Mouse (Mus musculus): ENCODE results near the gene Zfp941. TPM values are rescaled to one million over a fixed set of nuclear protein-coding genes. Genes with fewer than 3 reads are reported as not detected.
"Not testable (repeated sequence)": the region's sequence is repeated elsewhere in the genome, so short reads cannot be mapped to it uniquely, and the experiment has no call there.

The Zfp941 gene
- polyA plus RNA-seq, 2 experiments, result 0.93 to 1.3 TPM

DNA sequence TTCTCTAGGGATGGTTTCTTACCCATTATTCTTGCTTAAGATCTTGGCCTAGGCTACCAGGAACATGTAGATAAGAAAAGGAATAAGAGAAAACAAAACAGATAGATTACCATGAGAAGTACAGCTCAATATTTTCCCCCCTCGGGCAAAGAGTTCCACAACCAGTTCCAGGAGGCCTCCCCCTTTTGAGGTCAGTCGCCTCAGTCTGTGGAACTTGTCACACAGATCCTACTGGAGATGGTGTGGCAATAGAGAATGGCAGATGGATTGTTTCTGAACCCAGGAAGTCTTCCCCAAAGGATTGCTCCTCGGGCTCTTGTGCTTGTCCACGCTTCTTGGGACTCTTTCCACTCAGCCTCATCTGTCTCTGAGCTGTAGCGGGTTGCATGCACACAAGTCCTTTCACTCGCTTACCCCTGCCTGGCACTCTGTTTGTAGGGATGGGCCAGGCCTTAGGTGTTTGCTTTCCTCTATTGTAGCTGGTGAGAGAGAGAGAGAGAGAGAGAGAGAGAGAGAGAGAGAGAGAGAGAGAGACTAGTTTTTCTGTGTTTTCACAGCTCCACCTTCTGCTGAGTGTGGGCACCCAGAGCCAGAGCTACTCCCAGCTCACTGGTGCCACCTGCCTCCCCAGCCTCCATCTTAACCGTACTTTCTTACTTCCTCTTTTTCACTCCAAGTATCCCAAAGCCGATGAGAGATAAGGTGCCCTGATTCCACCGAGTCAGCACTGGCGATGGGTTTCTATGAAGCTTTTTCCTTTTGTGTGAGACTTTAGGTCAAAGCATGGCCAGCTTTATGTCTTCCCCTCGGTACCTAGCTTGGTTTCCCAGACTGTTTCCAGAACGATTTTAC is 55.9 kb downstream of the Zfp941 start:
- DNase-seq (ENCODE audit: low spot score) (no peak), ATAC-seq (ENCODE audit: low FRiP score, low read depth) (no peak)
- Histone ChIP-seq H3K9me3 (ENCODE audit: control insufficient read depth, low read length) (no peaks in the 10 kb centered on the region), H3K4me1 (ENCODE audit: control insufficient read depth, insufficient read depth, low read length) (no peaks in the 10 kb centered on the region), H3K9ac (ENCODE audit: low read depth, low read length, severe bottlenecking) (no peak overlapping the region), H3K27ac (replicated peaks; ENCODE audit: low read depth, low read length) (no peak overlapping the region), H3K4me2 (replicated peaks; ENCODE audit: low read depth, low read length, severe bottlenecking) (no peak overlapping the region), H3K4me3 (replicated peaks; ENCODE audit: low read length) (no peak overlapping the region), H3K27me3 (ENCODE audit: control insufficient read depth, insufficient read depth, low read length) (no peaks in the 10 kb centered on the region), H3K36me3 (ENCODE audit: control insufficient read depth, insufficient read depth, low read length) (no peaks in the 10 kb centered on the region)
- TF ChIP-seq POLR2A (IDR thresholded peaks at IDR 0.05; ENCODE audit: borderline replicate concordance, extremely low read depth, insufficient read depth, insufficient read length), result no peak
- WGBS, result 76% methylated on average over 12 of the region's 12 CpGs

DNA sequence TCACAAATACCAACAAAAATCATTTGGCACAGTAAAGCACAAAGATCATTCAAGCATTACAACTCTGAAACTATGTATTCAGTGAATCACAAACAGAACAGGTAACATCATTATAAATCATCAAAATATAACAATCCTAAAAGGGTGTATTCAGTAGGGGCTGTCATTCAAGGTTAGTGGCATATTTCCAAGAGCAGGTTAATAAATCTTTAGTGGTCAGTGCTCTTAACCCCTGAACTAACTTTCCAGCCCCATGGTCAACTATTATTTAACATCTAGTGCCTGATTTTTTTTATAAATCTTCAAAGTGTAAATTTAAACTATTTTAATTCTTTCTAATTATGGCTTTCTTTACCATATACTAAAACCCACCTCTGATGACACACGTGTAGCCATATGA is 56.6 kb downstream of the Zfp941 start:
- H3K36me3 ChIP-seq (ENCODE audit: control insufficient read depth, insufficient read depth, low read length); H3K9me3 ChIP-seq (ENCODE audit: control insufficient read depth, low read length); H3K9ac ChIP-seq (ENCODE audit: low read depth, low read length, severe bottlenecking); H3K4me1 ChIP-seq (ENCODE audit: control insufficient read depth, insufficient read depth, low read length); H3K27ac ChIP-seq (replicated peaks; ENCODE audit: low read depth, low read length); H3K4me3 ChIP-seq (replicated peaks; ENCODE audit: low read length); DNase-seq (ENCODE audit: low spot score); H3K27me3 ChIP-seq (ENCODE audit: control insufficient read depth, insufficient read depth, low read length); ATAC-seq (ENCODE audit: low FRiP score, low read depth); H3K4me2 ChIP-seq (replicated peaks; ENCODE audit: low read depth, low read length, severe bottlenecking): not testable (repeated sequence)
- 57% methylated on average over 1 of the region's 1 CpGs for WGBS

DNA sequence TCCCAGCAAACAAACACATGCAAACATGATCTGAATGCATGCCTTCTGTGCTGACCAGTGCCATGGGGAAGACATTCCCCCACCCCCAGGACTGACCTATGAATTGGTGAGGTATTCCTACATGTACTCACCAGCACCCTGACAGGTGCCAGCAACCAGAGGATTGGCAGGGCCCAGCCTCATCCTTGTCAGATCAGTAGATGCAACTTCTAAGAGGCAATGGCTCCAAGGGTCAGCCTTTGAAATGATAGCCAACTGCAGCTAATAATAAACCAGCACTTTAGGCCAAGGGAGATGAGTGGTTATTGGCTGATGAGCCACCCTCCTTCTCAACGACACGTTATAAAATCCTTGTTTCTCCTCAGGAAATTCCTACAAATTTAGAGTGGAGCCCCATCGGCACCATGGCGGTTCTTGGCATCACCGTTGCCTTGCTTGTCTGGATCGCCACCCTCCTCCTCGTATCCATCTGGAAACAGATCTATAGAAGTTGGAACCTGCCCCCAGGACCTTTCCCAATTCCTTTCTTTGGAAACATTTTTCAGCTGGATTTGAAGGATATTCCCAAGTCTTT is 58.4 kb downstream of the Zfp941 start, which contains the start of gene Cyp2e1:
Gene Cyp2e1 (plus strand): TSS at position 293 of the 574 bp plus-strand sequence.
- 81% methylated on average over 7 of the region's 7 CpGs for WGBS
- Histone ChIP-seq H3K9ac (ENCODE audit: low read depth, low read length, severe bottlenecking) (no peak within 1 kb of the TSS), H3K36me3 (ENCODE audit: control insufficient read depth, insufficient read depth, low read length) (no peaks in the 10 kb centered on the region), H3K4me1 (ENCODE audit: control insufficient read depth, insufficient read depth, low read length) (no peaks in the 10 kb centered on the region), H3K27ac (replicated peaks; ENCODE audit: low read depth, low read length) (no peak within 1 kb of the TSS), H3K9me3 (ENCODE audit: control insufficient read depth, low read length) (no peaks in the 10 kb centered on the region), H3K4me2 (replicated peaks; ENCODE audit: low read depth, low read length, severe bottlenecking) (no peak within 1 kb of the TSS), H3K4me3 (replicated peaks; ENCODE audit: low read length) (no peak within 1 kb of the TSS), H3K27me3 (ENCODE audit: control insufficient read depth, insufficient read depth, low read length) (no peaks in the 10 kb centered on the region)
- TF ChIP-seq POLR2A (IDR thresholded peaks at IDR 0.05; ENCODE audit: borderline replicate concordance, extremely low read depth, insufficient read depth, insufficient read length), result no peak
- ATAC-seq (ENCODE audit: low FRiP score, low read depth) (no peak), DNase-seq (ENCODE audit: low spot score) (no peak)

DNA sequence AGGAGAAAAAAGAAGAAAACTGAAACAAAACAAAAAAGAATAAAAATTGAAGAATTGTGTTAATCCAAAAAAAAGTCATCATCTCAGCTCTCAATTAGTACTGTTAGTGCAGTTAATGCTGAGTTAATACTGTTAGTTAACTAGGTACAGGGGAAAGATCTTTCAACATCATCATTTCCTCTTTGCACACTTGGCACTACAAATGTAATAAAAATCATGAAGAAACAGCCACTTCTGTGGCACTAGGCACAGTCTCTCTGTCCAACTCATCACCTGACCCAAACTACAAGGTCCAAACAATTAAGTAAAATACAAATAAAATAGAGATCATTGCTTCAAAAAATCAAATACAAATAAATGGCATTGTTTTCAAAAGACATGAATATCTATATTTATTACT is 61.3 kb downstream of the Zfp941 start:
- no peak overlapping the region for H3K4me3 ChIP-seq (replicated peaks; ENCODE audit: low read length)
- no peak for DNase-seq (ENCODE audit: low spot score)
- H3K9ac ChIP-seq (ENCODE audit: low read depth, low read length, severe bottlenecking), result no peak overlapping the region
- no peaks in the 10 kb centered on the region for H3K36me3 ChIP-seq (ENCODE audit: control insufficient read depth, insufficient read depth, low read length)
- no peaks in the 10 kb centered on the region for H3K9me3 ChIP-seq (ENCODE audit: control insufficient read depth, low read length)
- H3K4me1 ChIP-seq (ENCODE audit: control insufficient read depth, insufficient read depth, low read length), result no peaks in the 10 kb centered on the region
- no peak overlapping the region for H3K4me2 ChIP-seq (replicated peaks; ENCODE audit: low read depth, low read length, severe bottlenecking)
- TF ChIP-seq POLR2A (IDR thresholded peaks at IDR 0.05; ENCODE audit: borderline replicate concordance, extremely low read depth, insufficient read depth, insufficient read length), result no peak
- no peak overlapping the region for H3K27ac ChIP-seq (replicated peaks; ENCODE audit: low read depth, low read length)
- ATAC-seq (ENCODE audit: low FRiP score, low read depth), result no peak
- no peaks in the 10 kb centered on the region for H3K27me3 ChIP-seq (ENCODE audit: control insufficient read depth, insufficient read depth, low read length)

Other genes with a start within 250 kb of the Zfp941 start
- gene Olfr46, start 220.9 kb downstream of the Zfp941 start, polyA plus RNA-seq (2012; rRNA removed), result not detected in 2 replicates
- gene Olfr46, start 220.9 kb downstream of the Zfp941 start, polyA plus RNA-seq (2014; fragmentation: Nextera tagmentation; extraction: Ambion mirVana), result not detected in 2 replicates
- gene Olfr61, start 193.2 kb downstream of the Zfp941 start, polyA plus RNA-seq (2012; rRNA removed), result not detected in 2 replicates
- not detected in 2 replicates for gene Olfr61, start 193.2 kb downstream of the Zfp941 start, polyA plus RNA-seq (2014; fragmentation: Nextera tagmentation; extraction: Ambion mirVana)
- gene Olfr53, start 175.7 kb downstream of the Zfp941 start, polyA plus RNA-seq (2012; rRNA removed), result not detected in 2 replicates
- gene Olfr53, start 175.7 kb downstream of the Zfp941 start, polyA plus RNA-seq (2014; fragmentation: Nextera tagmentation; extraction: Ambion mirVana), result not detected in 2 replicates
- gene Olfr539, start 162.2 kb downstream of the Zfp941 start, polyA plus RNA-seq (2012; rRNA removed), result 0.19 and 0.20 TPM in 2 replicates
- gene Olfr539, start 162.2 kb downstream of the Zfp941 start, polyA plus RNA-seq (2014; fragmentation: Nextera tagmentation; extraction: Ambion mirVana), result 0.03 TPM in 1 of 2 replicates, not detected in the other
- gene Olfr45, start 140.2 kb downstream of the Zfp941 start, polyA plus RNA-seq (2012; rRNA removed), result 0.04 and 0.06 TPM in 2 replicates
- gene Olfr45, start 140.2 kb downstream of the Zfp941 start, polyA plus RNA-seq (2014; fragmentation: Nextera tagmentation; extraction: Ambion mirVana), result not detected in 2 replicates
- gene Olfr541, start 124.9 kb downstream of the Zfp941 start, polyA plus RNA-seq (2012; rRNA removed), result not detected in 2 replicates
- not detected in 2 replicates for gene Olfr541, start 124.9 kb downstream of the Zfp941 start, polyA plus RNA-seq (2014; fragmentation: Nextera tagmentation; extraction: Ambion mirVana)
- 0.05 and 0.12 TPM in 2 replicates for gene Cyp2e1, start 58.4 kb downstream of the Zfp941 start, polyA plus RNA-seq (2012; rRNA removed)
- not detected in 2 replicates for gene Cyp2e1, start 58.4 kb downstream of the Zfp941 start, polyA plus RNA-seq (2014; fragmentation: Nextera tagmentation; extraction: Ambion mirVana)
- 0.39 and 0.55 TPM in 2 replicates for gene Syce1, start 34.3 kb downstream of the Zfp941 start, polyA plus RNA-seq (2012; rRNA removed)
- gene Syce1, start 34.3 kb downstream of the Zfp941 start, polyA plus RNA-seq (2014; fragmentation: Nextera tagmentation; extraction: Ambion mirVana), result 0.54 and 0.66 TPM in 2 replicates
- 1.2 and 2.5 TPM in 2 replicates for gene Urah, start 12.8 kb upstream of the Zfp941 start, polyA plus RNA-seq (2012; rRNA removed)
- 6.2 and 9.0 TPM in 2 replicates for gene Urah, start 12.8 kb upstream of the Zfp941 start, polyA plus RNA-seq (2014; fragmentation: Nextera tagmentation; extraction: Ambion mirVana)
- gene Scgb1c1, start 23.4 kb upstream of the Zfp941 start, polyA plus RNA-seq (2012; rRNA removed), result not detected in 2 replicates
- not detected in 2 replicates for gene Scgb1c1, start 23.4 kb upstream of the Zfp941 start, polyA plus RNA-seq (2014; fragmentation: Nextera tagmentation; extraction: Ambion mirVana)
- 0.04 TPM in 2 replicates for gene Odf3, start 25.6 kb upstream of the Zfp941 start, polyA plus RNA-seq (2012; rRNA removed)
- not detected in 2 replicates for gene Odf3, start 25.6 kb upstream of the Zfp941 start, polyA plus RNA-seq (2014; fragmentation: Nextera tagmentation; extraction: Ambion mirVana)
- gene Gm45785, start 34.2 kb upstream of the Zfp941 start, polyA plus RNA-seq (2012; rRNA removed), result 0.12 TPM in 1 of 2 replicates, not detected in the other
- not detected in 2 replicates for gene Gm45785, start 34.2 kb upstream of the Zfp941 start, polyA plus RNA-seq (2014; fragmentation: Nextera tagmentation; extraction: Ambion mirVana)
- 70.3 and 82.0 TPM in 2 replicates for gene Ric8a, start 34.8 kb upstream of the Zfp941 start, polyA plus RNA-seq (2012; rRNA removed)
- gene Ric8a, start 34.8 kb upstream of the Zfp941 start, polyA plus RNA-seq (2014; fragmentation: Nextera tagmentation; extraction: Ambion mirVana), result 74.0 and 78.9 TPM in 2 replicates
- gene Bet1l, start 35.4 kb upstream of the Zfp941 start, polyA plus RNA-seq (2012; rRNA removed), result 45.0 and 48.2 TPM in 2 replicates
- gene Bet1l, start 35.4 kb upstream of the Zfp941 start, polyA plus RNA-seq (2014; fragmentation: Nextera tagmentation; extraction: Ambion mirVana), result 75.1 and 92.8 TPM in 2 replicates
- 98.9 and 113 TPM in 2 replicates for gene Psmd13, start 59.8 kb upstream of the Zfp941 start, polyA plus RNA-seq (2012; rRNA removed)
- gene Psmd13, start 59.8 kb upstream of the Zfp941 start, polyA plus RNA-seq (2014; fragmentation: Nextera tagmentation; extraction: Ambion mirVana), result 133 TPM in 2 replicates
- 28.3 and 33.1 TPM in 2 replicates for gene Sirt3, start 60.1 kb upstream of the Zfp941 start, polyA plus RNA-seq (2012; rRNA removed)
- 20.1 and 22.3 TPM in 2 replicates for gene Sirt3, start 60.1 kb upstream of the Zfp941 start, polyA plus RNA-seq (2014; fragmentation: Nextera tagmentation; extraction: Ambion mirVana)
- gene Cox8b, start 78.3 kb upstream of the Zfp941 start, polyA plus RNA-seq (2012; rRNA removed), result 14.2 and 14.5 TPM in 2 replicates
- gene Cox8b, start 78.3 kb upstream of the Zfp941 start, polyA plus RNA-seq (2014; fragmentation: Nextera tagmentation; extraction: Ambion mirVana), result 17.2 and 32.5 TPM in 2 replicates
- 0.05 TPM in 2 replicates for gene Nlrp6, start 98.7 kb upstream of the Zfp941 start, polyA plus RNA-seq (2012; rRNA removed)
- gene Nlrp6, start 98.7 kb upstream of the Zfp941 start, polyA plus RNA-seq (2014; fragmentation: Nextera tagmentation; extraction: Ambion mirVana), result 0.08 TPM in 1 of 2 replicates, not detected in the other
- 52.8 and 68.8 TPM in 2 replicates for gene Pgghg, start 119.2 kb upstream of the Zfp941 start, polyA plus RNA-seq (2012; rRNA removed)
- gene Pgghg, start 119.2 kb upstream of the Zfp941 start, polyA plus RNA-seq (2014; fragmentation: Nextera tagmentation; extraction: Ambion mirVana), result 26.7 and 31.3 TPM in 2 replicates
- gene Ifitm5, start 128.1 kb upstream of the Zfp941 start, polyA plus RNA-seq (2012; rRNA removed), result 30.9 and 34.4 TPM in 2 replicates
- 32.3 and 44.3 TPM in 2 replicates for gene Ifitm5, start 128.1 kb upstream of the Zfp941 start, polyA plus RNA-seq (2014; fragmentation: Nextera tagmentation; extraction: Ambion mirVana)
- gene Gm45717, start 133.8 kb upstream of the Zfp941 start, polyA plus RNA-seq (2012; rRNA removed), result not detected in 2 replicates
- gene Gm45717, start 133.8 kb upstream of the Zfp941 start, polyA plus RNA-seq (2014; fragmentation: Nextera tagmentation; extraction: Ambion mirVana), result not detected in 2 replicates
- 1,234 and 1,466 TPM in 2 replicates for gene Ifitm2, start 133.8 kb upstream of the Zfp941 start, polyA plus RNA-seq (2012; rRNA removed)
- 1,822 and 1,827 TPM in 2 replicates for gene Ifitm2, start 133.8 kb upstream of the Zfp941 start, polyA plus RNA-seq (2014; fragmentation: Nextera tagmentation; extraction: Ambion mirVana)
- 68.1 and 115 TPM in 2 replicates for gene Ifitm1, start 145.0 kb upstream of the Zfp941 start, polyA plus RNA-seq (2012; rRNA removed)
- 55.4 and 66.7 TPM in 2 replicates for gene Ifitm1, start 145.0 kb upstream of the Zfp941 start, polyA plus RNA-seq (2014; fragmentation: Nextera tagmentation; extraction: Ambion mirVana)
- 85.6 and 91.3 TPM in 2 replicates for gene Ifitm3, start 188.6 kb upstream of the Zfp941 start, polyA plus RNA-seq (2012; rRNA removed)
- gene Ifitm3, start 188.6 kb upstream of the Zfp941 start, polyA plus RNA-seq (2014; fragmentation: Nextera tagmentation; extraction: Ambion mirVana), result 184 and 201 TPM in 2 replicates
- gene Ifitm6, start 195.7 kb upstream of the Zfp941 start, polyA plus RNA-seq (2012; rRNA removed), result 1.3 and 1.8 TPM in 2 replicates
- 1.2 and 1.7 TPM in 2 replicates for gene Ifitm6, start 195.7 kb upstream of the Zfp941 start, polyA plus RNA-seq (2014; fragmentation: Nextera tagmentation; extraction: Ambion mirVana)
- not detected in 2 replicates for gene Gm17387, start 207.0 kb upstream of the Zfp941 start, polyA plus RNA-seq (2012; rRNA removed)
- not detected in 2 replicates for gene Gm17387, start 207.0 kb upstream of the Zfp941 start, polyA plus RNA-seq (2014; fragmentation: Nextera tagmentation; extraction: Ambion mirVana)
- gene B4galnt4, start 238.9 kb upstream of the Zfp941 start, polyA plus RNA-seq (2012; rRNA removed), result 46.5 and 53.7 TPM in 2 replicates
- 12.3 and 17.1 TPM in 2 replicates for gene B4galnt4, start 238.9 kb upstream of the Zfp941 start, polyA plus RNA-seq (2014; fragmentation: Nextera tagmentation; extraction: Ambion mirVana)

Measured in limb, embryonic 14.5 days (tissue).